In the genomic region with DNA sequence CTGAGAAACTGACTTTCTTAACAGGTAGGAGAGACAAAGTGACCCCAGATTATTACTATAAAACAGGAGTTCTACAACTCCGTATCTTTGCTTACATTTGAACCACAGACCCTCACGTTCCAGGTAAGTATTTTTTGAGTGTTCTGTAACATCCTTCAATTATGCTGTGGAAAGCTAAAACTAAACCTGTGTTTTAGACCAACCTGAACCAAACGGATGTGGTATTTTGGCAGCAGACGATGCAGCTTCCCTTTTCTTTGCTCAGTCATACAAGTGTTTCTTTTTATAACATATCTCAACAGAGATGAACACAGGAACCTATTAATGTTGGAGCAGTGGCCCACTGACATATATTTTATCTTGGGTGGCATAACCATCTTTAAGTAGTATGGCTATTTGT, we compare ENCODE assay signal across 18 mouse cellular contexts. TPM values are rescaled to one million over a fixed set of nuclear protein-coding genes. Genes with fewer than 3 reads are reported as not detected.
DNase-seq lines count a peak whose midpoint lies in the region; ATAC-seq and TF ChIP-seq lines count a peak whose summit lies in the region.
"Had no signal": no experiment of that assay in that cellular context is flagged by ENCODE, and none has a peak within 500 bp of the region (broad histone marks: within the 10 kb centered on the region; RNA-seq: fewer than 3 reads in every experiment).

No protein-coding gene starts in this region.

- H3K27me3 ChIP-seq in spleen, adult 2 months (ENCODE audit: control insufficient read depth, insufficient read depth, low read length), result 0 out of 2 replicates have a peak, but pooled peaks cover 2% of the 10 kb centered on the region
- H3K27me3 ChIP-seq in hindbrain, embryonic 16.5 days (replicated peaks; ENCODE audit: control insufficient read depth, insufficient read depth, low read length), result no peaks in the 10 kb centered on the region
- no peaks in the 10 kb centered on the region for H3K27me3 ChIP-seq in midbrain, embryonic 11.5 days (ENCODE audit: control insufficient read depth, insufficient read depth, low read length)
- H3K27me3 ChIP-seq: embryonic facial prominence, embryonic 12.5 days; hindbrain, embryonic 12.5 days; liver, embryonic 13.5 days had no signal

- no peak for TF ChIP-seq POLR2A in spleen, adult 2 months (IDR thresholded peaks at IDR 0.05; ENCODE audit: low read depth, low read length)

- TF ChIP-seq CTCF in spleen, adult 2 months (IDR thresholded peaks at IDR 0.05; ENCODE audit: extremely low read depth, insufficient read depth, insufficient read length, insufficient replicate concordance), result no peak

- no peak overlapping the region for H3K9ac ChIP-seq in hindbrain, embryonic 16.5 days (ENCODE audit: low read depth, low read length)
- no peak overlapping the region for H3K9ac ChIP-seq in midbrain, embryonic 11.5 days (ENCODE audit: low read length)
- H3K9ac ChIP-seq: embryonic facial prominence, embryonic 12.5 days; hindbrain, embryonic 12.5 days; liver, embryonic 13.5 days had no signal

- no peak overlapping the region for H3K4me3 ChIP-seq in spleen, adult 2 months (ENCODE audit: extremely low read depth, insufficient read depth, insufficient read length)
- H3K4me3 ChIP-seq in hindbrain, embryonic 16.5 days (ENCODE audit: low read length), result no peak overlapping the region
- no peak overlapping the region for H3K4me3 ChIP-seq in midbrain, embryonic 11.5 days (ENCODE audit: low read depth, low read length)
- H3K4me3 ChIP-seq: embryonic facial prominence, embryonic 12.5 days; gastrocnemius, adult 2 months; hindbrain, embryonic 12.5 days; liver, embryonic 13.5 days had no signal

- no peaks in the 10 kb centered on the region for H3K36me3 ChIP-seq in spleen, adult 2 months (ENCODE audit: control insufficient read depth, insufficient read depth, low read length)
- peaks cover 9% of the 10 kb centered on the region; the same call in 1 of the 2 replicates for H3K36me3 ChIP-seq in hindbrain, embryonic 16.5 days (ENCODE audit: control insufficient read depth, insufficient read depth, low read length)
- H3K36me3 ChIP-seq in midbrain, embryonic 11.5 days (ENCODE audit: control insufficient read depth, insufficient read depth, low read length), result peaks cover 6% of the 10 kb centered on the region

- DNase-seq in spleen, adult 2 months (ENCODE audit: low read depth in 1 of 2, low spot score in 2 of 2), result peak; percentile 25 to 55
- no peak for DNase-seq in spleen, postnatal 4 days (ENCODE audit: low spot score in 2 of 2)
- peak; percentile 74 for DNase-seq in CD4-positive helper T cell, adult 2 months (ENCODE audit: low read depth, low spot score)
- DNase-seq in natural killer cell, adult 2 months (ENCODE audit: low spot score in 2 of 2), result peak; percentile 35 to 43
- DNase-seq in adrenal gland, adult 8-10 months, result no peak
- DNase-seq in midbrain, embryonic 11.5 days (ENCODE audit: low spot score, missing footprints), result no peak
- DNase-seq: adrenal gland, postnatal 25 days; cerebellum, adult 2 months; gastrocnemius, adult 2 months; liver, embryonic 13.5 days; retina, postnatal 1 day had no signal

- H3K27ac ChIP-seq in spleen, adult 2 months (ENCODE audit: insufficient read depth, low read length), result peak overlapping the region; percentile 43; the same call in 1 of the 2 replicates
- no peak overlapping the region for H3K27ac ChIP-seq in hindbrain, embryonic 16.5 days (ENCODE audit: low read depth, low read length)
- H3K27ac ChIP-seq in midbrain, embryonic 11.5 days (ENCODE audit: low read depth, low read length), result no peak overlapping the region
- H3K27ac ChIP-seq: embryonic facial prominence, embryonic 12.5 days; gastrocnemius, adult 2 months; hindbrain, embryonic 12.5 days; liver, embryonic 13.5 days had no signal

- ATAC-seq in hematopoietic stem cell, adult 5-6 weeks (replicated peaks in 1 of 2; ENCODE audit: insufficient read depth in 1 of 2, low FRiP score in 2 of 2, low TSS enrichment in 1 of 2, low read depth in 1 of 2, poor library complexity in 2 of 2, severe bottlenecking in 2 of 2), result peak; percentile 87 to 92
- ATAC-seq in hindbrain, embryonic 16.5 days, result no peak
- ATAC-seq in midbrain, embryonic 11.5 days (ENCODE audit: low FRiP score), result no peak
- ATAC-seq: forebrain, embryonic 16.5 days; intestine, postnatal 0 days; lung, postnatal 0 days had no signal

- WGBS in spleen, adult 2 months, result 9% methylated on average over 4 of the region's 4 CpGs
- 96% methylated on average over 4 of the region's 4 CpGs for WGBS in hindbrain, embryonic 16.5 days
- 95% methylated on average over 4 of the region's 4 CpGs for WGBS in midbrain, embryonic 11.5 days

- peaks cover 22% of the 10 kb centered on the region for H3K4me1 ChIP-seq in spleen, adult 2 months (ENCODE audit: control insufficient read depth, insufficient read depth, insufficient read length)
- no peaks in the 10 kb centered on the region for H3K4me1 ChIP-seq in hindbrain, embryonic 16.5 days (ENCODE audit: control insufficient read depth, insufficient read depth, low read depth, low read length)
- H3K4me1 ChIP-seq in midbrain, embryonic 11.5 days (ENCODE audit: control insufficient read depth, insufficient read depth, low read length), result no peaks in the 10 kb centered on the region
- H3K4me1 ChIP-seq: embryonic facial prominence, embryonic 12.5 days; hindbrain, embryonic 12.5 days had no signal

- peaks cover 1% of the 10 kb centered on the region; the same call in 1 of the 2 replicates for H3K9me3 ChIP-seq in hindbrain, embryonic 16.5 days (ENCODE audit: control insufficient read depth, low read length)
- H3K9me3 ChIP-seq in midbrain, embryonic 11.5 days (ENCODE audit: control insufficient read depth, low read length), result no peaks in the 10 kb centered on the region
- H3K9me3 ChIP-seq: embryonic facial prominence, embryonic 12.5 days; hindbrain, embryonic 12.5 days; liver, embryonic 13.5 days had no signal

- H3K4me2 ChIP-seq in hindbrain, embryonic 16.5 days (ENCODE audit: low read length), result no peak overlapping the region
- H3K4me2 ChIP-seq in midbrain, embryonic 11.5 days, result no peak overlapping the region
- H3K4me2 ChIP-seq: embryonic facial prominence, embryonic 12.5 days; hindbrain, embryonic 12.5 days; liver, embryonic 13.5 days had no signal

RNA-seq across cellular contexts. Expression of a gene that starts 18.9 kb away (rescaled TPM):
- 6.4 and 9.4 TPM in 2 replicates for polyA plus RNA-seq in spleen, adult 2 months (2012; rRNA removed)
- total RNA-seq in hematopoietic stem cell, adult 5-6 weeks (2017), result 57.2 and 58.0 TPM in 2 replicates
- polyA plus RNA-seq in hindbrain, embryonic 16.5 days (2015; fragmentation: Nextera tagmentation; extraction: Ambion mirVana), result 5.5 and 7.0 TPM in 2 replicates
- total RNA-seq in adrenal gland, adult 8-10 months (2022), result 10 to 100 TPM; 22.2 to 58.2 (median 30.5) TPM
- 17.7 and 19.8 TPM in 2 replicates for polyA plus RNA-seq in midbrain, embryonic 11.5 days (2014; fragmentation: Nextera tagmentation; extraction: Ambion mirVana)

Comparison
In these comparisons a context has a peak if more than half of its experiments do, and no peak if none do; other contexts are left out.
1. DNase-seq: peak in spleen, adult 2 months (2 of 2), CD4-positive helper T cell, adult 2 months (single experiment) and natural killer cell, adult 2 months (2 of 2); none in spleen, postnatal 4 days (0 of 2), adrenal gland, adult 8-10 months (single experiment) and midbrain, embryonic 11.5 days (single experiment).
2. ATAC-seq: peak in hematopoietic stem cell, adult 5-6 weeks (2 of 2); none in hindbrain, embryonic 16.5 days (single experiment) and midbrain, embryonic 11.5 days (single experiment).